Mouse (Mus musculus) embryonic facial prominence, embryonic 14.5 days (tissue): Measurements from ENCODE around the gene Limch1. TPM values are rescaled to one million over a fixed set of nuclear protein-coding genes. Genes with fewer than 3 reads are reported as not detected.

Source experiments
- ATAC-seq: fragments of 200-750 bp; cut with Nextera tagmentation; 2 replicates; pipeline ENCODE4 v1.8.0; 2017; ENCODE audit warnings: low read depth, moderate number of reproducible peaks, moderate TSS enrichment
- DNase-seq: peaks from one replicate; pipeline ENCODE4 v3.0.0-alpha.2; 2015; ENCODE audit warnings: low spot score
- H3K27ac ChIP-seq: fragments of 300-500 bp; sonication (generic); replicated peaks from 2 replicates; pipeline ENCODE4 v1.5.1; 2014; ENCODE audit warnings: low read depth, mild to moderate bottlenecking, low read length, moderate library complexity
- H3K27me3 ChIP-seq: fragments of 300-500 bp; sonication (generic); replicated peaks from 2 replicates; pipeline ENCODE4 v1.6.1; 2014; ENCODE audit warnings: low read length; ENCODE audit not compliant: control insufficient read depth, insufficient read depth
- H3K36me3 ChIP-seq: fragments of 300-500 bp; sonication (generic); 2 replicates; pipeline ENCODE4 v1.6.1; 2014; ENCODE audit warnings: low read length, mixed read lengths; ENCODE audit not compliant: control insufficient read depth, insufficient read depth
- H3K4me1 ChIP-seq: fragments of 300-500 bp; sonication (generic); 2 replicates; pipeline ENCODE4 v1.6.1; 2014; ENCODE audit warnings: antibody characterized with exemption, low read length; ENCODE audit not compliant: control insufficient read depth, insufficient read depth
- H3K4me2 ChIP-seq: fragments of 300-500 bp; sonication (generic); 2 replicates; pipeline ENCODE4 v1.6.1; 2014; ENCODE audit warnings: low read depth, mild to moderate bottlenecking, low read length, moderate library complexity, mixed read lengths
- H3K4me3 ChIP-seq: fragments of 300-500 bp; sonication (generic); 2 replicates; pipeline ENCODE4 v1.5.1; 2014; ENCODE audit warnings: low read depth, mild to moderate bottlenecking, low read length
- H3K9ac ChIP-seq: fragments of 300-500 bp; sonication (generic); 2 replicates; pipeline ENCODE4 v1.6.1; 2014; ENCODE audit warnings: low read depth, mild to moderate bottlenecking, low read length, moderate library complexity, mixed read lengths
- H3K9me3 ChIP-seq: fragments of 300-500 bp; sonication (generic); 2 replicates; pipeline ENCODE4 v1.6.1; 2016; ENCODE audit warnings: low read length; ENCODE audit not compliant: control insufficient read depth
- WGBS: fragments of 180-500 bp; shearing (Covaris S2); extraction: QIAGEN DNeasy Blood & Tissue Kit; methylation state at CpG from one replicate; pipeline ENCODE4 v1.1.7; 2014; 5-methylcytosine and 5-hydroxymethylcytosine counted together
- polyA plus RNA-seq: library from polyadenylated mRNA; unstranded; fragments of >200 nt; fragmentation: Nextera tagmentation; extraction: Ambion mirVana; gene quantifications from 2 replicates; pipeline ENCODE4 v1.2.1, GENCODE M21; 2014

The Limch1 gene
- polyA plus RNA-seq, 1 experiment from 2014 or later = 71.1 TPM

DNA sequence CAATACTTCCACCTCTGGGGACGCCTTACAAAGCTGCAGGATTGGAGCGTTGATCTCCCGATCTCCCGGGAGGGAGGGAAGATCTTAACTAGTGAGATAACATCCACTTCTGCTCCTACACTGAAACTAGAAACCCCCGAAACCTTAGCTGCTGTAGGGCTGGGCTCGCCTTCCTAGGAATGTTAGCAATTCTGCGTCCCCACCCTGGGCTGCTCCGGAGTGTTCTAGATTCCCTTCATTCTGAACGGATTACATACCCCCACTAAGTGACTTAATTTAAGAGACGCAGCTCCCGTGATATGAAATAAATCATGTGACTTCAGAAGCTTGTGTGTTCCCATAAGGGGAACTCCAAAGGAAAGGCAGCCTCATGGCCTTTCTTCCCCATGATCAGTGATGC is 259.0 kb downstream of the Limch1 start:
- H3K27ac ChIP-seq = no peak overlapping the region
- H3K9me3 ChIP-seq = no peaks in the 10 kb centered on the region
- no peak overlapping the region for H3K4me3 ChIP-seq
- DNase-seq = peak; percentile 72
- peaks cover 21% of the 10 kb centered on the region; the same call in 1 of the 2 replicates for H3K36me3 ChIP-seq
- H3K9ac ChIP-seq = no peak overlapping the region
- H3K4me1 ChIP-seq = no peaks in the 10 kb centered on the region
- peak; percentile 86 for ATAC-seq
- no peak overlapping the region for H3K4me2 ChIP-seq
- WGBS = 57% methylated on average over 11 of the region's 11 CpGs
- no peaks in the 10 kb centered on the region for H3K27me3 ChIP-seq

DNA sequence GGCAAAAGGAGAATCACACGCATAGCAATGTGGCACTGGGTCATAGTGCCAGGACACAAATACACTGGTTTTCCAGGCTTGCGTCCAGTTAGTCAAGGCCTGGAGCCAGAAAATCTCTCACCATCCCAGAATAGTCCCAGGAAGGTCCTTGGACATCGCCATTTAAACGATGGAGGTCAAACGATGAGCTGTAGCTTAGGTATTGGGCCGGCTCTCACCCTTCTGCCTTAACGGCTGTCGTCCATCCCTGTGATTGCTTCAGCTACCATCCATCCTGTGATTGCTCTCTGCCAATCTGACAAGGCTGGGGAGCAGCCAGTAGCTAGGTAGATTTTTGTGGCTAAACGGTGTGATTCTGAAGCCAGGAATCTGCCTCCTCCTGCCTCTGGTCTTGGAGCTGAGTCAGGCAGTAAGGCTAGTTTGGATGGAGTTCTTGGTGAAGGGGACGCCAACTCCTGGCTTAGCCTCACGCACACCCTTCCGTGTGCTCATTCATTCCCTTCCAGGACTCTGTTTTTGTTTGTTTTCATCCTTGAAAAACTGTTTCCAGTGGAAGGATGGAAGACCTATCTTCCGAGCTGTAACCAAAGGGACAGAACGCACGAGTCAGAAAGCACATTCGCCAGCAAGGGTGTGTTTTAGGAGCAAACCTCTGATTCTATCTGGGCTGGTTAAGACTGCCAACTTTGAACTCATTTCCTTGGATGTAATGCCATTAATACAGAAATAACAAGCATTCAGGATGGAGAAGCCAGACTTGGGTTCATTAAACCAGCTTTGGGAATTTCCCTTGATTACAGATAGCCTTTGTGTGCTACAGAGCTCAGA is 265.6 kb downstream of the Limch1 start:
- peaks cover 13% of the 10 kb centered on the region; the same call in 1 of the 2 replicates for H3K36me3 ChIP-seq
- no peak overlapping the region for H3K9ac ChIP-seq
- no peak overlapping the region for H3K4me3 ChIP-seq
- H3K27ac ChIP-seq = no peak overlapping the region
- WGBS = 84% methylated on average over 16 of the region's 16 CpGs
- no peaks in the 10 kb centered on the region for H3K4me1 ChIP-seq
- no peak for DNase-seq
- H3K4me2 ChIP-seq = no peak overlapping the region
- no peaks in the 10 kb centered on the region for H3K27me3 ChIP-seq
- ATAC-seq = no peak
- H3K9me3 ChIP-seq = no peaks in the 10 kb centered on the region

DNA sequence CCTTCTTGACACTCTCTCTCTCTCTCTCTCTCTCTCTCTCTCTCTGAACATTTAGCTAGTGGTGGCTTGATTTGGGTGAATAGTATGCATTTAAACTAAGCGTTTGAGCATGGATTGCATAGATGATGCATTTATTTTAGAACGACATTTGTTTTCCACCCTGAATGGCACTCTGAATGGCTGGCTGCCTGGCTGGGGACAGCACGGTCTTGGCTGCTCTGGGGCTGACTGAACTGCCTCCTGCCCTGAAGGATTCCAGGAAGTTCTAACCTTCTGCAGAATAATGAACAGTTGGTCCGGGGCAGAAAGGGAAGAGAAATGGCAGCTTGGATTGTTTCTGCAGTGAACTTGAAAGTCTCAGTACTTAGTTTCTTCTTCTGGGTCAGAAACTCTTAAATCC is 266.4 kb downstream of the Limch1 start:
- 74% methylated on average over 4 of the region's 4 CpGs for WGBS
- H3K27ac ChIP-seq = no peak overlapping the region

DNA sequence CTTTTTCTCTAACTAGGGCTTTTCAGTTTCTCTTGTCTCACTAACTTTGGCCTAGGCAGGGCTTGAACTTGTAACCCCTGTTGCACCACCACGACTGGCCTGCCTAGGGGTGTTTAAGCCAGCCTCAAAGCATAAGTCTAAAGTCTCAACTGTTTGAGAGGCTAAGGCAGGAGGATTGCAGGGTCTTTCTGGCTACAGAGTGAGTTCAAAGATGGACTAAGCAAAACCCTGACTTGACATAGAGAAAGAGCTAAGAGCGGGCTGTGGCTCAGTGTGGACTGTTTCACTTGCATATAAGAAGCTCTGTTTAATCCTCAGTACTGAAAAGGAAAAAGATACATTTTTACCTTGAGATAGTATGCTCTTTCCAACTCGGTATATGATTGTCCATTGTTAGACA is 268.3 kb downstream of the Limch1 start:
- Histone ChIP-seq H3K4me2 (no peak overlapping the region), H3K9me3 (no peaks in the 10 kb centered on the region), H3K4me1 (no peaks in the 10 kb centered on the region), H3K27me3 (no peaks in the 10 kb centered on the region), H3K9ac (no peak overlapping the region), H3K4me3 (no peak overlapping the region), H3K36me3 (peaks cover 16% of the 10 kb centered on the region), H3K27ac (no peak overlapping the region)
- WGBS = 76% methylated on average over 3 of the region's 3 CpGs
- DNase-seq (no peak), ATAC-seq (no peak)

More for the DNA sequence above, 266.4 kb downstream of the Limch1 start:
- Histone ChIP-seq H3K9ac (no peak overlapping the region), H3K4me3 (no peak overlapping the region), H3K4me2 (no peak overlapping the region), H3K36me3 (peaks cover 14% of the 10 kb centered on the region), H3K27me3 (no peaks in the 10 kb centered on the region), H3K4me1 (no peaks in the 10 kb centered on the region), H3K9me3 (no peaks in the 10 kb centered on the region)
- ATAC-seq = no peak
- no peak for DNase-seq

DNA sequence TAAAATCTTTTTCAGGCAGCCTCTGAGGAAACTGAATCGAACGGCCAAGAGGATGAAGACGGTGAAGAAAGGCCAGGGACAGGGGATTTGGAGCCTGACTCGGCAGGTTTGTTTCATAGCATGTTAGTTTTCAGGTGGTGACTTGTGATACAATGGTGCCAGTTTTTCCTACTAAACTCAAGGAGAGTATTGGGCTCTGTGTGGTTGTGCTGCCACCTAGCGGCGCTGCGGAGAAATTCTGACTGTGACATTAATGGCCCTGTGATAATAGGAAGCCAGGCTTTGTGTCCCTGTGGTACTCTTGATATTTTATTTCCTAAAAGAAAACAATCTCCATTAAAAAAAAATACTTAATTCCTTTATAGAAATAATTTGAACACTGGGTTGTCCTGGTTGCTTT is 270.8 kb downstream of the Limch1 start:
- Histone ChIP-seq H3K4me3 (no peak overlapping the region), H3K4me2 (no peak overlapping the region), H3K36me3 (peaks cover 13% of the 10 kb centered on the region), H3K27ac (no peak overlapping the region), H3K9me3 (no peaks in the 10 kb centered on the region), H3K27me3 (no peaks in the 10 kb centered on the region), H3K9ac (no peak overlapping the region), H3K4me1 (no peaks in the 10 kb centered on the region)
- DNase-seq = peak; percentile 84
- WGBS = 4% methylated on average over 7 of the region's 7 CpGs
- ATAC-seq = no peak; the same call in 1 of the 2 replicates

DNA sequence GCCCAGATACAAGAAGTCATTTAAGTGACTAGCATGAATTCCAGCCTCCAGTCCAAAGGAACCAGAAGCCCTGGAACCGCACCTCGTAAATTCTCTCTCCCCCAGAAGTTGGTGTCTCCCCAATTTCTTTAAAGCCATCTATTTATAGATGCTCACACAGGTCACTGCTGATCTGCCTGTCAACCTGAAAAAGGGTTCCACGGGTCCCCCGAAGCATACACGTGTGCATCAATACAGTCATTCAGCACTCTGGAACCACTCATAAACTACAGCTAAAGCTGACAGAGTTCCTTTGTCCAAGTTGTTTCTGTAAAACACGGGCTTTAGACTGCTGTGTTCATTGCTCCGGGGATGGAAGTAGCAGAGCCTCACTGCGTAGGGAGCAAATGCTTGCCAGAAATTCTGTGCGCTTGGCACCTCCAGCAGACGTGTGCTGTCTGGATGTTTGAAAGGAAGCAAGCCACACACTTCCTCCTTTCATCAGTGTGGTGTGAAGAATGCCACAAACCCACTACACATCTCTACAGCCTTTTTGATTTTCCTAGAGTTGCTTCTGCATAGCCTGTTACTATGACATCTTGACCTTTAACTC is 278.9 kb downstream of the Limch1 start:
- ATAC-seq = peak; percentile 33; the same call in 1 of the 2 replicates
- peaks cover 28% of the 10 kb centered on the region for H3K36me3 ChIP-seq
- 61% methylated on average over 10 of the region's 10 CpGs for WGBS

DNA sequence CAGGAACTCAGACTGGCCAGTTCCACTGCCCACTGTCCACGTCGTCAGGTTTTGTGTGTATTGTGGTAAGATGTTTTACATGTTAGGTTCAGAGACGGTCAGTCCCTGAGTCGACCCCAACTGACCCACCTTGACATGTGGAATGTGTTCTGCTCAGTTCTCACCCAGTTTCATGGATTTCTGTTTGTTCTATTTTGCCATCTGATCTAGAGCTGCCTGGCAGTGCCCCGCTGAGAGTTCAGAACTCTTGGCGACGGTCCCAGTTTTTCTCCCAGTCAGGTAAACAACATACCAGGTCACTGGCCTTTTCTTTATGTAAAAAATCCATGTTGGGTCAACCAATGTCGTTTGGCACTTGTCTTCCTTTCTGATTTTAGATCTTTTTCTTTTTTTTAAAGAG is 279.5 kb downstream of the Limch1 start:
- ATAC-seq = no peak
- no peak for DNase-seq
- peaks cover 33% of the 10 kb centered on the region for H3K36me3 ChIP-seq

More for the DNA sequence above, 278.9 kb downstream of the Limch1 start:
- peak; percentile 54 for DNase-seq
- Histone ChIP-seq H3K9ac (no peak overlapping the region), H3K27ac (0 out of 2 replicates have a peak overlapping the region, but pooled peaks have one; percentile 55), H3K27me3 (no peaks in the 10 kb centered on the region), H3K4me3 (no peak overlapping the region), H3K4me1 (no peaks in the 10 kb centered on the region), H3K9me3 (no peaks in the 10 kb centered on the region), H3K4me2 (no peak overlapping the region)

DNA sequence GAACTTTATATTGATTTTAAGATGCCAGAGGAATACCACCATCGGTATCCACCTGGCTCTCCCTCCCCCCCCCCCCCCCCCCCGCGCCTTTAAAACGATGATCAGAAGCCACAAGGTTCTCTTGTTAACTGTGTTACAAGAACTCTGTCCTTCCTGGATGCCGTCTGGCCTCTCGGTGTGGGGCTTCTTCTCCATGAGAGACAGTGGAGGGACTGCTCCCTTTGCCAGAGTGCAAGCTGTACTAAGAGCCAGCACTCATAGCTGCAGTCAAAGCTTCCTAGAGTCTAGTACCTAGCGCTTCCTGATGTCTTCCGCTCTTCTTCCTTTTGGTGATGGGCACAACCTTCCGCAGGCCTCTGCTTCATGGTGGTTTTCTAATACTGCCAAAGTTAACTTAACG is 280.0 kb downstream of the Limch1 start:
- H3K4me1 ChIP-seq = no peaks in the 10 kb centered on the region
- no peaks in the 10 kb centered on the region for H3K27me3 ChIP-seq
- no peak overlapping the region for H3K9ac ChIP-seq
- no peaks in the 10 kb centered on the region for H3K9me3 ChIP-seq
- no peak for ATAC-seq
- H3K27ac ChIP-seq = no peak overlapping the region
- DNase-seq = no peak
- peaks cover 36% of the 10 kb centered on the region for H3K36me3 ChIP-seq
- H3K4me3 ChIP-seq = no peak overlapping the region
- no peak overlapping the region for H3K4me2 ChIP-seq
- 75% methylated on average over 9 of the region's 10 CpGs for WGBS

More for the DNA sequence above, 279.5 kb downstream of the Limch1 start:
- 69% methylated on average over 8 of the region's 8 CpGs for WGBS
- Histone ChIP-seq H3K4me3 (no peak overlapping the region), H3K4me2 (no peak overlapping the region), H3K9me3 (no peaks in the 10 kb centered on the region), H3K9ac (no peak overlapping the region), H3K27me3 (no peaks in the 10 kb centered on the region), H3K27ac (no peak overlapping the region), H3K4me1 (no peaks in the 10 kb centered on the region)
